Mouse (Mus musculus): ENCODE results near the gene Pheta1.

DNA sequence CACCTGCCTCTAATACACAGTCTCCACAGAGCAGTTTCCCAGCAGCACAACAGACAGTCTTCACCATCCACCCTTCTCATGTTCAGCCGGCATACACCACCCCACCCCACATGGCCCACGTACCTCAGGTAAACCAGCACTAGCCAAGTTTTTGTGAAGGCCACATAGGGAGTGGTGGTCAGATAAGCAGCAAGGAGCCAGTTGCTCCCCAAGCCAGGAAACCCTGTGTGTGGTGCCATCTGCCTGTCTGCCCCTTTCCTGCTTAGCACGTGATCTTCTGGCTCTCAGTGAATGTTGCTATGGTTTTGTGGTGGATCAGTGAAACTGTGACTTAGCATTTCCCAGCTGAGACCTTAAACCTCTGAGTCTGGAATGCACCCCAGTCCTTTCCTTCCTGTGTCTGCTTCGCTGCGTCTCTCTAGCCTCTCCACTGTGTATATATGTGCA lies 37.3 kb upstream of the Pheta1 start:
- no peak for TF ChIP-seq CTCF (IDR thresholded peaks at IDR 0.05)
- no peak for TF ChIP-seq EP300 (IDR thresholded peaks at IDR 0.05)

Measured in lung, postnatal 0 days (tissue).